Mouse (Mus musculus): Measurements from ENCODE around the gene 4930412O13Rik. TPM values are rescaled to one million over a fixed set of nuclear protein-coding genes. Genes with fewer than 3 reads are reported as not detected.
A peak's percentile ranks its signal among the peaks of the same experiment; 100 is the strongest.

4930412O13Rik gene
- 0.15 TPM in 1 of 2 replicates, not detected in the other for polyA plus RNA-seq (2014; fragmentation: Nextera tagmentation; extraction: Ambion mirVana)

- WGBS: under 1% methylated on average over 35 of the region's 35 CpGs
Measured at GRCm38 (mm10) chr2:9881051-9881591, at the start of gene 4930412O13Rik. Gene 4930412O13Rik, plus strand, starts transcription at chr2:9881252.

GRCm38 (mm10) chr2:9833712-9834111 is 47.3 kb upstream of the 4930412O13Rik start:
- no peak for ATAC-seq (ENCODE audit: insufficient number of reproducible peaks, low FRiP score, low TSS enrichment, low read depth)
- no peaks in the 10 kb centered on the region for H3K9me3 ChIP-seq (ENCODE audit: control insufficient read depth, low read length)
- 77% methylated on average over 7 of the region's 7 CpGs for WGBS

More at GRCm38 (mm10) chr2:9881051-9881591, at the start of gene 4930412O13Rik:
- Histone ChIP-seq H3K27ac (replicated peaks; ENCODE audit: low read depth, low read length) (no peak within 1 kb of the TSS), H3K9me3 (ENCODE audit: control insufficient read depth, low read length) (no peaks in the 10 kb centered on the region), H3K4me2 (ENCODE audit: low read depth, severe bottlenecking) (peak within 1 kb of the TSS; percentile 76), H3K9ac (ENCODE audit: low read length) (0 out of 2 replicates have a peak within 1 kb of the TSS, but pooled peaks have one; percentile 40), H3K36me3 (ENCODE audit: control insufficient read depth, insufficient read depth, low read length) (no peaks in the 10 kb centered on the region), H3K4me3 (ENCODE audit: low read depth, low read length) (peak within 1 kb of the TSS; percentile 36), H3K27me3 (ENCODE audit: control insufficient read depth, insufficient read depth, low read length) (peaks cover 65% of the 10 kb centered on the region), H3K4me1 (ENCODE audit: control insufficient read depth, insufficient read depth, low read length) (peaks cover 12% of the 10 kb centered on the region)
- ATAC-seq (ENCODE audit: insufficient number of reproducible peaks, low FRiP score, low TSS enrichment, low read depth) (peak; percentile 18; the same call in 1 of the 2 replicates), DNase-seq (ENCODE audit: low spot score) (peak; percentile 73)

GRCm38 (mm10) chr2:9835195-9835594 is 45.9 kb upstream of the 4930412O13Rik start:
- H3K27ac ChIP-seq (replicated peaks; ENCODE audit: low read depth, low read length): no peak overlapping the region
- DNase-seq (ENCODE audit: low spot score) (no peak), ATAC-seq (ENCODE audit: insufficient number of reproducible peaks, low FRiP score, low TSS enrichment, low read depth) (no peak)
- no peaks in the 10 kb centered on the region for H3K27me3 ChIP-seq (ENCODE audit: control insufficient read depth, insufficient read depth, low read length)
- H3K4me1 ChIP-seq (ENCODE audit: control insufficient read depth, insufficient read depth, low read length): no peaks in the 10 kb centered on the region
- H3K36me3 ChIP-seq (ENCODE audit: control insufficient read depth, insufficient read depth, low read length): no peaks in the 10 kb centered on the region
- no peak overlapping the region for H3K4me2 ChIP-seq (ENCODE audit: low read depth, severe bottlenecking)
- no peak overlapping the region for H3K4me3 ChIP-seq (ENCODE audit: low read depth, low read length)
- WGBS: 52% methylated on average over 7 of the region's 7 CpGs
- H3K9me3 ChIP-seq (ENCODE audit: control insufficient read depth, low read length): no peaks in the 10 kb centered on the region
- no peak overlapping the region for H3K9ac ChIP-seq (ENCODE audit: low read length)

More at GRCm38 (mm10) chr2:9833712-9834111, 47.3 kb upstream of the 4930412O13Rik start:
- no peak overlapping the region for H3K9ac ChIP-seq (ENCODE audit: low read length)
- DNase-seq (ENCODE audit: low spot score): no peak
- H3K4me3 ChIP-seq (ENCODE audit: low read depth, low read length): no peak overlapping the region
- H3K36me3 ChIP-seq (ENCODE audit: control insufficient read depth, insufficient read depth, low read length): no peaks in the 10 kb centered on the region
- no peak overlapping the region for H3K27ac ChIP-seq (replicated peaks; ENCODE audit: low read depth, low read length)
- H3K4me2 ChIP-seq (ENCODE audit: low read depth, severe bottlenecking): no peak overlapping the region
- no peaks in the 10 kb centered on the region for H3K27me3 ChIP-seq (ENCODE audit: control insufficient read depth, insufficient read depth, low read length)
- H3K4me1 ChIP-seq (ENCODE audit: control insufficient read depth, insufficient read depth, low read length): no peaks in the 10 kb centered on the region

GRCm38 (mm10) chr2:9852851-9853576 is 28.0 kb upstream of the 4930412O13Rik start:
- Histone ChIP-seq H3K27ac (replicated peaks; ENCODE audit: low read depth, low read length) (no peak overlapping the region), H3K9me3 (ENCODE audit: control insufficient read depth, low read length) (no peaks in the 10 kb centered on the region), H3K4me3 (ENCODE audit: low read depth, low read length) (no peak overlapping the region), H3K36me3 (ENCODE audit: control insufficient read depth, insufficient read depth, low read length) (no peaks in the 10 kb centered on the region), H3K4me2 (ENCODE audit: low read depth, severe bottlenecking) (no peak overlapping the region), H3K4me1 (ENCODE audit: control insufficient read depth, insufficient read depth, low read length) (peaks cover 6% of the 10 kb centered on the region), H3K9ac (ENCODE audit: low read length) (no peak overlapping the region), H3K27me3 (ENCODE audit: control insufficient read depth, insufficient read depth, low read length) (no peaks in the 10 kb centered on the region)
- ATAC-seq (ENCODE audit: insufficient number of reproducible peaks, low FRiP score, low TSS enrichment, low read depth) (0 out of 2 replicates have a peak, but pooled peaks have one; percentile 26), DNase-seq (ENCODE audit: low spot score) (no peak)
- 40% methylated on average over 13 of the region's 13 CpGs for WGBS

- no peak for ATAC-seq (ENCODE audit: insufficient number of reproducible peaks, low FRiP score, low TSS enrichment, low read depth)
- DNase-seq (ENCODE audit: low spot score): no peak
- H3K36me3 ChIP-seq (ENCODE audit: control insufficient read depth, insufficient read depth, low read length): no peaks in the 10 kb centered on the region
- no peaks in the 10 kb centered on the region for H3K9me3 ChIP-seq (ENCODE audit: control insufficient read depth, low read length)
- H3K27ac ChIP-seq (replicated peaks; ENCODE audit: low read depth, low read length): no peak overlapping the region
- WGBS: 55% methylated on average over 4 of the region's 4 CpGs
- no peak overlapping the region for H3K4me2 ChIP-seq (ENCODE audit: low read depth, severe bottlenecking)
- H3K4me1 ChIP-seq (ENCODE audit: control insufficient read depth, insufficient read depth, low read length): peaks cover 6% of the 10 kb centered on the region
- H3K9ac ChIP-seq (ENCODE audit: low read length): no peak overlapping the region
- no peak overlapping the region for H3K4me3 ChIP-seq (ENCODE audit: low read depth, low read length)
- H3K27me3 ChIP-seq (ENCODE audit: control insufficient read depth, insufficient read depth, low read length): no peaks in the 10 kb centered on the region
Measured at GRCm38 (mm10) chr2:9855861-9856260, 25.2 kb upstream of the 4930412O13Rik start.

GRCm38 (mm10) chr2:9860698-9861097 is 20.4 kb upstream of the 4930412O13Rik start:
- Histone ChIP-seq H3K4me2 (ENCODE audit: low read depth, severe bottlenecking) (no peak overlapping the region), H3K27ac (replicated peaks; ENCODE audit: low read depth, low read length) (no peak overlapping the region), H3K9me3 (ENCODE audit: control insufficient read depth, low read length) (no peaks in the 10 kb centered on the region), H3K36me3 (ENCODE audit: control insufficient read depth, insufficient read depth, low read length) (no peaks in the 10 kb centered on the region), H3K4me3 (ENCODE audit: low read depth, low read length) (no peak overlapping the region), H3K9ac (ENCODE audit: low read length) (no peak overlapping the region), H3K4me1 (ENCODE audit: control insufficient read depth, insufficient read depth, low read length) (no peaks in the 10 kb centered on the region), H3K27me3 (ENCODE audit: control insufficient read depth, insufficient read depth, low read length) (no peaks in the 10 kb centered on the region)
- WGBS: 89% methylated on average over 5 of the region's 5 CpGs
- no peak for ATAC-seq (ENCODE audit: insufficient number of reproducible peaks, low FRiP score, low TSS enrichment, low read depth)
- DNase-seq (ENCODE audit: low spot score): no peak

- peaks cover 3% of the 10 kb centered on the region; the same call in 1 of the 2 replicates for H3K27me3 ChIP-seq (ENCODE audit: control insufficient read depth, insufficient read depth, low read length)
- WGBS: 49% methylated on average over 12 of the region's 12 CpGs
- H3K9ac ChIP-seq (ENCODE audit: low read length): no peak overlapping the region
- DNase-seq (ENCODE audit: low spot score) (no peak), ATAC-seq (ENCODE audit: insufficient number of reproducible peaks, low FRiP score, low TSS enrichment, low read depth) (no peak)
- H3K9me3 ChIP-seq (ENCODE audit: control insufficient read depth, low read length): no peaks in the 10 kb centered on the region
- no peak overlapping the region for H3K27ac ChIP-seq (replicated peaks; ENCODE audit: low read depth, low read length)
- no peak overlapping the region for H3K4me2 ChIP-seq (ENCODE audit: low read depth, severe bottlenecking)
- no peak overlapping the region for H3K4me3 ChIP-seq (ENCODE audit: low read depth, low read length)
- H3K4me1 ChIP-seq (ENCODE audit: control insufficient read depth, insufficient read depth, low read length): no peaks in the 10 kb centered on the region
- no peaks in the 10 kb centered on the region for H3K36me3 ChIP-seq (ENCODE audit: control insufficient read depth, insufficient read depth, low read length)
Measured at GRCm38 (mm10) chr2:9867092-9867825, 13.8 kb upstream of the 4930412O13Rik start.

GRCm38 (mm10) chr2:9871141-9871716 is 9.8 kb upstream of the 4930412O13Rik start:
- Histone ChIP-seq H3K9ac (ENCODE audit: low read length) (no peak overlapping the region), H3K27ac (replicated peaks; ENCODE audit: low read depth, low read length) (no peak overlapping the region), H3K36me3 (ENCODE audit: control insufficient read depth, insufficient read depth, low read length) (no peaks in the 10 kb centered on the region), H3K4me2 (ENCODE audit: low read depth, severe bottlenecking) (no peak overlapping the region), H3K9me3 (ENCODE audit: control insufficient read depth, low read length) (no peaks in the 10 kb centered on the region), H3K4me3 (ENCODE audit: low read depth, low read length) (no peak overlapping the region), H3K4me1 (ENCODE audit: control insufficient read depth, insufficient read depth, low read length) (0 out of 2 replicates have a peak, but pooled peaks cover 3% of the 10 kb centered on the region), H3K27me3 (ENCODE audit: control insufficient read depth, insufficient read depth, low read length) (peaks cover 33% of the 10 kb centered on the region)
- WGBS: 24% methylated on average over 4 of the region's 4 CpGs
- DNase-seq (ENCODE audit: low spot score): no peak
- no peak for ATAC-seq (ENCODE audit: insufficient number of reproducible peaks, low FRiP score, low TSS enrichment, low read depth)
